ENCODE assay signal across 8 mouse cellular contexts in genomic region chr7:44818751-44819235, GRCm38 (mm10). TPM values are rescaled to one million over a fixed set of nuclear protein-coding genes. Genes with fewer than 3 reads are reported as not detected.
DNase-seq lines count a peak whose midpoint lies in the region; ATAC-seq and TF ChIP-seq lines count a peak whose summit lies in the region.

No protein-coding gene starts in this region.

- peak overlapping the region; percentile 90 for H3K4me3 ChIP-seq in forebrain, embryonic 14.5 days (ENCODE audit: low read depth, low read length)
- H3K4me3 ChIP-seq in hindbrain, embryonic 12.5 days: peak overlapping the region; percentile 83
- H3K4me3 ChIP-seq in lung, embryonic 14.5 days (ENCODE audit: low read depth, low read length): peak overlapping the region; percentile 88

- DNase-seq in right cerebral cortex, postnatal 10 days (ENCODE audit: low spot score in 2 of 2): peak; percentile 44 to 58
- DNase-seq in right cerebral cortex, adult 18-20 months: no peak
- peak; percentile 65 for DNase-seq in adrenal gland, postnatal 25 days
- peak; percentile 13 for DNase-seq in forebrain, embryonic 14.5 days (ENCODE audit: low spot score)
- DNase-seq in lung, embryonic 14.5 days: no peak
- DNase-seq in retina, postnatal 1 day: peak; percentile 54
- no peak for DNase-seq in embryo, embryonic 11 days

- peaks cover 31% of the 10 kb centered on the region for H3K4me1 ChIP-seq in forebrain, embryonic 14.5 days (ENCODE audit: control insufficient read depth, insufficient read depth, low read length)
- H3K4me1 ChIP-seq in hindbrain, embryonic 12.5 days: peaks cover 46% of the 10 kb centered on the region
- H3K4me1 ChIP-seq in lung, embryonic 14.5 days (ENCODE audit: insufficient read depth): peaks cover 14% of the 10 kb centered on the region

- 0 out of 2 replicates have a peak overlapping the region, but pooled peaks have one; percentile 23 for H3K27ac ChIP-seq in forebrain, embryonic 14.5 days (ENCODE audit: low read depth, low read length)
- H3K27ac ChIP-seq in hindbrain, embryonic 12.5 days: no peak overlapping the region
- H3K27ac ChIP-seq in lung, embryonic 14.5 days (ENCODE audit: low read depth): peak overlapping the region; percentile 46; the same call in 1 of the 2 replicates

- peak overlapping the region; percentile 87 for H3K4me2 ChIP-seq in forebrain, embryonic 14.5 days (ENCODE audit: low read length)
- H3K4me2 ChIP-seq in hindbrain, embryonic 12.5 days (replicated peaks): peak overlapping the region; percentile 80
- peak overlapping the region; percentile 89 for H3K4me2 ChIP-seq in lung, embryonic 14.5 days

- 0 out of 2 replicates have a peak, but pooled peaks cover 4% of the 10 kb centered on the region for H3K36me3 ChIP-seq in forebrain, embryonic 14.5 days (ENCODE audit: control insufficient read depth, insufficient read depth, low read length)
- H3K36me3 ChIP-seq in hindbrain, embryonic 12.5 days: peaks cover 5% of the 10 kb centered on the region; the same call in 1 of the 2 replicates
- peaks cover 22% of the 10 kb centered on the region for H3K36me3 ChIP-seq in lung, embryonic 14.5 days (ENCODE audit: insufficient read depth)

- H3K9ac ChIP-seq in forebrain, embryonic 14.5 days (ENCODE audit: low read length): peak overlapping the region; percentile 91
- peak overlapping the region; percentile 89 for H3K9ac ChIP-seq in hindbrain, embryonic 12.5 days
- H3K9ac ChIP-seq in lung, embryonic 14.5 days: peak overlapping the region; percentile 98

- H3K27me3 ChIP-seq in forebrain, embryonic 14.5 days (replicated peaks; ENCODE audit: control insufficient read depth, insufficient read depth, low read length): no peaks in the 10 kb centered on the region
- H3K27me3 ChIP-seq in hindbrain, embryonic 12.5 days: no peaks in the 10 kb centered on the region
- H3K27me3 ChIP-seq in lung, embryonic 14.5 days (ENCODE audit: insufficient read depth, low read length): no peaks in the 10 kb centered on the region

- 24% methylated on average over 6 of the region's 6 CpGs for WGBS in forebrain, embryonic 14.5 days
- 52% methylated on average over 6 of the region's 6 CpGs for WGBS in hindbrain, embryonic 12.5 days
- 26% methylated on average over 6 of the region's 6 CpGs for WGBS in lung, embryonic 14.5 days

- no peak for TF ChIP-seq CTCF in lung, embryonic 14.5 days (IDR thresholded peaks at IDR 0.05; ENCODE audit: low read depth)

- H3K9me3 ChIP-seq in forebrain, embryonic 14.5 days (replicated peaks; ENCODE audit: control insufficient read depth, low read length): no peaks in the 10 kb centered on the region
- H3K9me3 ChIP-seq in hindbrain, embryonic 12.5 days (replicated peaks): no peaks in the 10 kb centered on the region
- H3K9me3 ChIP-seq in lung, embryonic 14.5 days (ENCODE audit: low read depth, low read length): no peaks in the 10 kb centered on the region

- no peak for ATAC-seq in forebrain, embryonic 14.5 days
- no peak for ATAC-seq in hindbrain, embryonic 12.5 days (ENCODE audit: low FRiP score)
- no peak for ATAC-seq in lung, embryonic 14.5 days (ENCODE audit: insufficient read depth)

RNA-seq across cellular contexts. Expression of gene Atf5, which starts 2.3 kb away (rescaled TPM):
- 108 and 165 TPM in 2 replicates for total RNA-seq in adrenal gland, postnatal 25 days (2021)
- polyA plus RNA-seq in forebrain, embryonic 14.5 days (2014; fragmentation: Nextera tagmentation; extraction: Ambion mirVana): 4.2 and 4.7 TPM in 2 replicates
- 3.9 and 4.6 TPM in 2 replicates for polyA plus RNA-seq in hindbrain, embryonic 12.5 days (2016; fragmentation: Nextera tagmentation; extraction: Ambion mirVana)
- polyA plus RNA-seq in lung, embryonic 14.5 days (2014; fragmentation: Nextera tagmentation; extraction: Ambion mirVana): 3.1 TPM in 2 replicates

RNA-seq across cellular contexts. Expression of gene Il4i1, which starts 2.6 kb away (rescaled TPM):
- 2.8 and 3.4 TPM in 2 replicates for total RNA-seq in adrenal gland, postnatal 25 days (2021)
- polyA plus RNA-seq in forebrain, embryonic 14.5 days (2014; fragmentation: Nextera tagmentation; extraction: Ambion mirVana): 1.0 and 1.2 TPM in 2 replicates
- 1.8 and 2.5 TPM in 2 replicates for polyA plus RNA-seq in hindbrain, embryonic 12.5 days (2016; fragmentation: Nextera tagmentation; extraction: Ambion mirVana)
- polyA plus RNA-seq in lung, embryonic 14.5 days (2014; fragmentation: Nextera tagmentation; extraction: Ambion mirVana): 0.93 and 1.5 TPM in 2 replicates

RNA-seq across cellular contexts. Expression of gene Nup62, which starts 2.9 kb away (rescaled TPM):
- 40.5 and 44.4 TPM in 2 replicates for total RNA-seq in adrenal gland, postnatal 25 days (2021)
- 40.4 and 43.6 TPM in 2 replicates for polyA plus RNA-seq in forebrain, embryonic 14.5 days (2014; fragmentation: Nextera tagmentation; extraction: Ambion mirVana)
- 69.8 and 73.9 TPM in 2 replicates for polyA plus RNA-seq in hindbrain, embryonic 12.5 days (2016; fragmentation: Nextera tagmentation; extraction: Ambion mirVana)
- 65.8 and 68.9 TPM in 2 replicates for polyA plus RNA-seq in lung, embryonic 14.5 days (2014; fragmentation: Nextera tagmentation; extraction: Ambion mirVana)

RNA-seq across cellular contexts. Expression of gene Akt1s1, which starts 30.0 kb away (rescaled TPM):
- total RNA-seq in adrenal gland, postnatal 25 days (2021): 116 and 138 TPM in 2 replicates
- polyA plus RNA-seq in forebrain, embryonic 14.5 days (2014; fragmentation: Nextera tagmentation; extraction: Ambion mirVana): 70.4 and 75.4 TPM in 2 replicates
- 99.3 and 101 TPM in 2 replicates for polyA plus RNA-seq in hindbrain, embryonic 12.5 days (2016; fragmentation: Nextera tagmentation; extraction: Ambion mirVana)
- polyA plus RNA-seq in lung, embryonic 14.5 days (2014; fragmentation: Nextera tagmentation; extraction: Ambion mirVana): 61.9 and 76.9 TPM in 2 replicates

RNA-seq across cellular contexts. Expression of gene Tbc1d17, which starts 30.1 kb away (rescaled TPM):
- 62.1 and 88.5 TPM in 2 replicates for total RNA-seq in adrenal gland, postnatal 25 days (2021)
- polyA plus RNA-seq in forebrain, embryonic 14.5 days (2014; fragmentation: Nextera tagmentation; extraction: Ambion mirVana): 79.6 and 105 TPM in 2 replicates
- polyA plus RNA-seq in hindbrain, embryonic 12.5 days (2016; fragmentation: Nextera tagmentation; extraction: Ambion mirVana): 103 and 110 TPM in 2 replicates
- 60.1 and 73.7 TPM in 2 replicates for polyA plus RNA-seq in lung, embryonic 14.5 days (2014; fragmentation: Nextera tagmentation; extraction: Ambion mirVana)

Comparison
In these comparisons a context has a peak if more than half of its experiments do, and no peak if none do; other contexts are left out.
1. DNase-seq: peak in right cerebral cortex, postnatal 10 days (2 of 2), adrenal gland, postnatal 25 days (single experiment), forebrain, embryonic 14.5 days (single experiment) and retina, postnatal 1 day (single experiment); none in right cerebral cortex, adult 18-20 months (single experiment), lung, embryonic 14.5 days (single experiment) and embryo, embryonic 11 days (single experiment).
2. Peak in every context shown above with its lines, with median percentiles within 50 percentile points of each other: H3K4me2 ChIP-seq, H3K4me3 ChIP-seq and H3K9ac ChIP-seq.